Mouse (Mus musculus) forebrain, embryonic 11.5 days (tissue): ENCODE results near the gene Izumo1. TPM values are rescaled to one million over a fixed set of nuclear protein-coding genes. Genes with fewer than 3 reads are reported as not detected.

Experiments
- polyA plus RNA-seq: library from polyadenylated mRNA; unstranded; fragments of >200 nt; fragmentation: Nextera tagmentation; extraction: Ambion mirVana; gene quantifications from 2 replicates; pipeline ENCODE4 v1.2.1, GENCODE M21; 2014

The Izumo1 gene
- polyA plus RNA-seq, 1 experiment from 2014 or later, result not detected

Other genes with a start within 250 kb of the Izumo1 start
- gene Snrnp70, start 226.1 kb upstream of the Izumo1 start, polyA plus RNA-seq, result 79.8 and 87.9 TPM in 2 replicates
- gene Kcna7, start 216.2 kb upstream of the Izumo1 start, polyA plus RNA-seq, result not detected in 2 replicates
- 0.33 and 0.67 TPM in 2 replicates for gene Ntf5, start 208.1 kb upstream of the Izumo1 start, polyA plus RNA-seq
- gene Lhb, start 201.0 kb upstream of the Izumo1 start, polyA plus RNA-seq, result not detected in 2 replicates
- gene Gys1, start 187.0 kb upstream of the Izumo1 start, polyA plus RNA-seq, result 37.0 and 37.6 TPM in 2 replicates
- gene Ruvbl2, start 183.7 kb upstream of the Izumo1 start, polyA plus RNA-seq, result 175 and 183 TPM in 2 replicates
- gene Ftl1, start 161.9 kb upstream of the Izumo1 start, polyA plus RNA-seq, result 4,947 and 5,145 TPM in 2 replicates
- gene Bax, start 154.9 kb upstream of the Izumo1 start, polyA plus RNA-seq, result 192 and 202 TPM in 2 replicates
- 0.13 and 0.29 TPM in 2 replicates for gene Tulp2, start 139.9 kb upstream of the Izumo1 start, polyA plus RNA-seq
- gene Gm45808, start 135.0 kb upstream of the Izumo1 start, polyA plus RNA-seq, result not detected in 2 replicates
- gene Dhdh, start 133.0 kb upstream of the Izumo1 start, polyA plus RNA-seq, result 4.3 and 4.6 TPM in 2 replicates
- 90.4 and 109 TPM in 2 replicates for gene Nucb1, start 111.4 kb upstream of the Izumo1 start, polyA plus RNA-seq
- gene Ppp1r15a, start 95.5 kb upstream of the Izumo1 start, polyA plus RNA-seq, result 17.4 and 17.8 TPM in 2 replicates
- gene Plekha4, start 95.5 kb upstream of the Izumo1 start, polyA plus RNA-seq, result 0.80 and 1.5 TPM in 2 replicates
- gene Hsd17b14, start 66.9 kb upstream of the Izumo1 start, polyA plus RNA-seq, result 0.25 and 1.2 TPM in 2 replicates
- 24.8 and 25.7 TPM in 2 replicates for gene Bcat2, start 51.7 kb upstream of the Izumo1 start, polyA plus RNA-seq
- gene Fgf21, start 6.3 kb upstream of the Izumo1 start, polyA plus RNA-seq, result not detected in 2 replicates
- not detected in 2 replicates for gene Fut1, start 4.5 kb upstream of the Izumo1 start, polyA plus RNA-seq
- 6.5 and 7.3 TPM in 2 replicates for gene Rasip1, start 5.7 kb downstream of the Izumo1 start, polyA plus RNA-seq
- gene Mamstr, start 18.2 kb downstream of the Izumo1 start, polyA plus RNA-seq, result 1.7 and 3.3 TPM in 2 replicates
- 0.15 TPM in 1 of 2 replicates, not detected in the other for gene Fut2, start 44.6 kb downstream of the Izumo1 start, polyA plus RNA-seq
- 0.41 TPM in 1 of 2 replicates, not detected in the other for gene Ntn5, start 62.2 kb downstream of the Izumo1 start, polyA plus RNA-seq
- gene Sec1, start 72.6 kb downstream of the Izumo1 start, polyA plus RNA-seq, result 0.39 and 0.52 TPM in 2 replicates
- 3.6 and 4.1 TPM in 2 replicates for gene Car11, start 78.0 kb downstream of the Izumo1 start, polyA plus RNA-seq
- gene Dbp, start 83.3 kb downstream of the Izumo1 start, polyA plus RNA-seq, result 2.9 and 3.3 TPM in 2 replicates
- 936 and 958 TPM in 2 replicates for gene Rpl18, start 93.6 kb downstream of the Izumo1 start, polyA plus RNA-seq
- 27.0 and 27.9 TPM in 2 replicates for gene Sphk2, start 96.2 kb downstream of the Izumo1 start, polyA plus RNA-seq
- 0.80 and 1.2 TPM in 2 replicates for gene Fam83e, start 99.4 kb downstream of the Izumo1 start, polyA plus RNA-seq
- gene Spaca4, start 104.0 kb downstream of the Izumo1 start, polyA plus RNA-seq, result not detected in 2 replicates
- 5.2 and 6.6 TPM in 2 replicates for gene Lmtk3, start 161.9 kb downstream of the Izumo1 start, polyA plus RNA-seq
- 1.4 and 1.6 TPM in 2 replicates for gene Sult2b1, start 162.9 kb downstream of the Izumo1 start, polyA plus RNA-seq
- 194 and 207 TPM in 2 replicates for gene Cyth2, start 192.8 kb downstream of the Izumo1 start, polyA plus RNA-seq
- 0.37 and 0.45 TPM in 2 replicates for gene Kcnj14, start 203.0 kb downstream of the Izumo1 start, polyA plus RNA-seq
- gene Grwd1, start 209.1 kb downstream of the Izumo1 start, polyA plus RNA-seq, result 84.8 and 88.2 TPM in 2 replicates